Mouse (Mus musculus) CD4-positive, CD25-positive, alpha-beta regulatory T cell, adult 4 months (primary cell): Measurements from ENCODE around the gene 6330403K07Rik. TPM values are rescaled to one million over a fixed set of nuclear protein-coding genes. Genes with fewer than 3 reads are reported as not detected.

ENCODE experiments used
- ATAC-seq: one replicate; pipeline ENCODE4 v1.8.0; 2017
- polyA plus RNA-seq, 2 experiments: library from polyadenylated mRNA; unstranded; fragments of 100-300 nt; shearing (Covaris generic); gene quantifications; one replicate each; pipeline ENCODE4 v1.2.1; 2017

The 6330403K07Rik gene
- polyA plus RNA-seq, 2 experiments from 2014 or later = 9.6 to 10.8 TPM

- peak; percentile 99 for ATAC-seq
Measured at GRCm38 (mm10) chr11:70982557-70983228, 50.6 kb downstream of the 6330403K07Rik start, which contains the start of gene C1qbp. Gene C1qbp, minus strand, starts transcription at chr11:70983026.

GRCm38 (mm10) chr11:70982030-70982429, 51.3 kb downstream of the 6330403K07Rik start:
- no peak for ATAC-seq

Other genes with a start within 250 kb of the 6330403K07Rik start
- gene Scimp, start 220.9 kb downstream of the 6330403K07Rik start, polyA plus RNA-seq = under 1 TPM in 1 of 2 experiments, not detected in 1; 0.81 TPM
- gene Rabep1, start 188.7 kb downstream of the 6330403K07Rik start, polyA plus RNA-seq = 10 to 100 TPM in 1 of 2 experiments, 1 to 10 TPM in 1; 8.5 to 10.9 TPM
- 10 to 100 TPM; 71.4 to 92.7 TPM for gene Nup88, start 63.5 kb downstream of the 6330403K07Rik start, polyA plus RNA-seq
- 10 to 100 TPM; 70.1 to 90.2 TPM for gene Rpain, start 63.3 kb downstream of the 6330403K07Rik start, polyA plus RNA-seq
- 10 to 100 TPM in 1 of 2 experiments, 1 to 10 TPM in 1; 3.7 to 16.3 TPM for gene C1qbp, start 50.5 kb downstream of the 6330403K07Rik start, polyA plus RNA-seq
- 1 to 10 TPM; 5.0 to 6.0 TPM for gene Dhx33, start 29.1 kb downstream of the 6330403K07Rik start, polyA plus RNA-seq
- gene Mis12, start 13.9 kb downstream of the 6330403K07Rik start, polyA plus RNA-seq = 10 to 100 TPM; 18.8 to 24.4 TPM
- 100 to 1,000 TPM; 121 to 138 TPM for gene Derl2, start 13.7 kb downstream of the 6330403K07Rik start, polyA plus RNA-seq
- under 1 TPM; 0.17 to 0.67 TPM for gene Nlrp1a, start 111.2 kb upstream of the 6330403K07Rik start, polyA plus RNA-seq
- gene Nlrp1b, start 197.2 kb upstream of the 6330403K07Rik start, polyA plus RNA-seq = 1 to 10 TPM; 2.8 to 4.8 TPM